Mouse (Mus musculus) pancreas, adult 10 weeks (tissue): ENCODE results near the gene Dnah3. TPM values are rescaled to one million over a fixed set of nuclear protein-coding genes. Genes with fewer than 3 reads are reported as not detected.

Experiments
- polyA plus RNA-seq: library from polyadenylated mRNA; stranded (reverse); fragments of 350-450 nt; fragmentation: Illumina TruSeq; extraction: RNeasy Lipid Tissue Mini Kit (QIAGEN cat#74804); gene quantifications from one replicate; pipeline ENCODE4 v1.2.3, GENCODE M21; 2015; ENCODE audit warnings: low read depth, low replicate concordance; ENCODE audit not compliant: insufficient read depth

The Dnah3 gene
- not detected for polyA plus RNA-seq

GRCm38 (mm10) chr7:120095180-120095579 lies at the start of gene Dnah3:
Dnah3 (minus strand) TSS chr7:120095280.

DNA sequence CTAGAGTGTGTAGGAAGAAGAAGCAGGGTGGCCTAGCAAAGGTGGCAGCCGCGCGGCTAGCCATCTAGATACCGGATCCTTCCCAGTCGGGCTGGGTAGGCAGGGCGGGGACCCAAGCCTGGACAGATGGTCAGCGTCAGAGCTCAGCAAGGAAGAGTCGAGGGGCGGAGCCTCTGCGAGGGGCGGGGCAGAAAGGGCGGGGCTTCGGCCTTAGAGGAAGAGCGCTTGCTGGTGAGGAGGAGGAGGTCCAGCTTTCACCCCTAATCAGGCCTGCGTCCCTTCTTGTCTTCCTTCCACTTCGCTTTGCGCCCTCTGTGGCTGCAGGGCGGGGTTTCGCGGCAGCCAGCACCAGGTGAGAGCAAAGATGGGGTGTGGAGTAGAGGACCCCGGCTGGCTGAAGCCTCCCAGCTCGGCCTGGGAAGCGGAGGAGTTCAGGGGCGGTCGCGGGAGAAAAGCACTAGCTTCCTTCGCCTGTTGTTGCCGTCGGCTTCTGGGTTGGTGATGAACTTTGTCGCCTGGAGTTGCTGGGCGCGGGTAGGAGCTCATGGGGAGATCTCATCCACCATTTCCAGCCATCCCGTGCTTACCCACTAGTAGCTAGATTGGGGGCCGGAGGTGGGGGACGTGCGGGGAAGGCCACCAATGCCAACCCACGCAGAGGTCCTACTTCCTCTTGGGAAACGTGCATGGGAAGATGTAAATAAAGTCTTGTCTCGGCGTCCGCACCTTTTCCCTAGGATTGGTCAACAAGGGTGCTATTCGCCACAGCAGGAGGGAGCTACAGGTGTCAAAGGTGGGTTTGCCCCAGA lies 7.3 kb upstream of the Dnah3 start, which contains the start of gene Tmem159:
Gene Tmem159 (plus strand): TSS at position 190 of the 809 bp plus-strand sequence.

GRCm38 (mm10) chr7:119895639-119896512 lies 199.2 kb downstream of the Dnah3 start, which contains the start of the genes Lyrm1 and Dcun1d3:
Lyrm1 (plus strand) TSS chr7:119895861.
Dcun1d3 (minus strand) TSS chr7:119896298.

Other genes with a start within 250 kb of the Dnah3 start
- 1.6 TPM for gene Lyrm1, start 199.4 kb downstream of the Dnah3 start, polyA plus RNA-seq
- 3.1 TPM for gene Dcun1d3, start 199.0 kb downstream of the Dnah3 start, polyA plus RNA-seq
- gene Tmem159, start 7.1 kb upstream of the Dnah3 start, polyA plus RNA-seq, result 9.1 TPM
- not detected for gene Zp2, start 50.0 kb upstream of the Dnah3 start, polyA plus RNA-seq
- 0.94 TPM for gene Anks4b, start 78.6 kb upstream of the Dnah3 start, polyA plus RNA-seq
- 2.9 TPM for gene Crym, start 106.8 kb upstream of the Dnah3 start, polyA plus RNA-seq
- gene Abca14, start 108.7 kb upstream of the Dnah3 start, polyA plus RNA-seq, result not detected
- gene Abca15, start 233.4 kb upstream of the Dnah3 start, polyA plus RNA-seq, result not detected